Mouse (Mus musculus): Measurements from ENCODE around the gene Sema7a. TPM values are rescaled to one million over a fixed set of nuclear protein-coding genes. Genes with fewer than 3 reads are reported as not detected.
A peak's percentile ranks its signal among the peaks of the same experiment; 100 is the strongest.

Gene Sema7a
- total RNA-seq, 1 experiment, result 7.5 TPM

DNA sequence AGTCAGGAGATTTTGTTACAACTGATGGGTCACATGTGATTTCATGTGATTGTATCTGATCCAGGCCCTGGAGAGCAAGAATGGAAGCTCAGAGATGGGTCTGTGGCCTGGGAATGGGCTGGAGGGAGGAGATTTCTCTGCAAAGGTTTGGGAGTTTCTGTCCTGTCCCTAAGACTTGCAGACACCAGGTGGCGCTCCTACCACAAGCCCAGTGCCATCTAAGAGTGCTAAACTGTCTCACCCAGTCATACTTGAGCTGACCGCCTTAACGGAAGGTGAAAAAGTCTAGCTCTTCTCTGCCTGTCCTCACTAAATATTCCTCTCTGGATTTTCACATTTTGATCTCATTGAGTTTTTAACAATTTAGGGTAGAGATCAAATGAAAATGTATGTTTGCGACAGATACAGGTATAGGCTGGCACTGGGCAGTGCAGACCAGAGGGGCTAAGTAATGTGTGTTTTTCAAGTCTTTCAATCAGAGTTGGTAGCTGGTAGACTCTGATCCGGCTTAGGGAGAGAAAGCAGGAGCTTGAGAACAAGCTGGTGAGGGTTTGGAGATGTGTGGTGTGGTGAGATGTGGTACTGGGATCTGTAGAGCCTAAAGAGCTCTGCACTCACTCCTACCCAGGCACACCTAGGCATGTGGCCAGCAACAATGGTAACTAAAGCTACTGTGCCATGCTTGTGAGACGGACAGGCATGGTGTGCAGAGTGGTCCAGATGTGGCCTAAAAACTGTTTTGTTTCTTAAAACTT, 4.1 kb upstream of the Sema7a start:
- Histone ChIP-seq H3K27ac (ENCODE audit: insufficient read depth, low read depth, low read length, poor library complexity, severe bottlenecking) (no peak overlapping the region), H3K36me3 (ENCODE audit: control insufficient read depth, insufficient read depth, low read length, poor library complexity, severe bottlenecking) (no peaks in the 10 kb centered on the region), H3K4me3 (ENCODE audit: insufficient read depth in 1 of 2, low read depth in 1 of 2, low read length in 2 of 2, poor library complexity in 1 of 2, severe bottlenecking in 1 of 2) (no peak overlapping the region), H3K9ac (ENCODE audit: insufficient read depth, low read depth, low read length, poor library complexity, severe bottlenecking) (no peak overlapping the region), H3K9me3 (ENCODE audit: control insufficient read depth, insufficient read depth, low read depth, low read length) (no peaks in the 10 kb centered on the region), H3K4me1 (ENCODE audit: control insufficient read depth in 2 of 2, insufficient read depth in 2 of 2, low read length in 2 of 2, poor library complexity in 1 of 2) (peaks cover 0 to 2% of the 10 kb centered on the region in 2 experiments; a peak in 2 of 4 replicates)
- DNase-seq (ENCODE audit: low read depth, low spot score), result peak; percentile 79
- in situ Hi-C loops (cut with MboI; ENCODE audit: low sequenced_read_pairs in 2 of 2, unreplicated experiment in 2 of 2), result loop anchor here in 1 of 2 experiments (5.0 kb wide), 1 partner anchor 61 kb away; no protein-coding TSS in a partner anchor
- no peak for TF ChIP-seq HCFC1 (IDR thresholded peaks at IDR 0.05; ENCODE audit: borderline replicate concordance, insufficient read depth, low read length)
- TF ChIP-seq ZC3H11A (IDR thresholded peaks at IDR 0.05; ENCODE audit: borderline replicate concordance, low read depth, low read length), result peak; percentile 65; the same call in 1 of the 2 replicates

- no peak for TF ChIP-seq MAFK (IDR thresholded peaks at IDR 0.05; ENCODE audit: insufficient read depth, low read depth, low read length)
- TF ChIP-seq CHD2 (IDR thresholded peaks at IDR 0.05; ENCODE audit: low read depth, low read length), result no peak
- no peak for TF ChIP-seq ZNF384 (IDR thresholded peaks at IDR 0.05; ENCODE audit: low read depth, low read length)
- no peak for TF ChIP-seq HCFC1 (IDR thresholded peaks at IDR 0.05; ENCODE audit: borderline replicate concordance, insufficient read depth, low read length)
- no peak for TF ChIP-seq ZC3H11A (IDR thresholded peaks at IDR 0.05; ENCODE audit: borderline replicate concordance, low read depth, low read length)
- Histone ChIP-seq H3K4me1 (ENCODE audit: control insufficient read depth in 2 of 2, insufficient read depth in 2 of 2, low read length in 2 of 2, poor library complexity in 1 of 2) (peaks cover 0 to 7% of the 10 kb centered on the region in 2 experiments; a peak in 2 of 4 replicates), H3K9me3 (ENCODE audit: control insufficient read depth, insufficient read depth, low read depth, low read length) (no peaks in the 10 kb centered on the region), H3K9ac (ENCODE audit: insufficient read depth, low read depth, low read length, poor library complexity, severe bottlenecking) (no peak overlapping the region), H3K4me3 (ENCODE audit: insufficient read depth in 1 of 2, low read depth in 1 of 2, low read length in 2 of 2, poor library complexity in 1 of 2, severe bottlenecking in 1 of 2) (no peak overlapping the region), H3K27ac (ENCODE audit: insufficient read depth, low read depth, low read length, poor library complexity, severe bottlenecking) (no peak overlapping the region), H3K36me3 (ENCODE audit: control insufficient read depth, insufficient read depth, low read length, poor library complexity, severe bottlenecking) (no peaks in the 10 kb centered on the region)
- DNase-seq (ENCODE audit: low read depth, low spot score), result no peak
- in situ Hi-C loops (cut with MboI; ENCODE audit: low sequenced_read_pairs in 2 of 2, unreplicated experiment in 2 of 2), result loop anchor here in 1 of 2 experiments (5.0 kb wide), 1 partner anchor 60 kb away; no protein-coding TSS in a partner anchor
These were observed 2.7 kb upstream of the Sema7a start for GRCm38 (mm10) chr9:57937171-57937570.

GRCm38 (mm10) chr9:57937651-57938050, 2.3 kb upstream of the Sema7a start:
- no peak for TF ChIP-seq HCFC1 (IDR thresholded peaks at IDR 0.05; ENCODE audit: borderline replicate concordance, insufficient read depth, low read length)
- TF ChIP-seq ZC3H11A (IDR thresholded peaks at IDR 0.05; ENCODE audit: borderline replicate concordance, low read depth, low read length), result no peak
- no peak for TF ChIP-seq CHD2 (IDR thresholded peaks at IDR 0.05; ENCODE audit: low read depth, low read length)
- TF ChIP-seq ZNF384 (IDR thresholded peaks at IDR 0.05; ENCODE audit: low read depth, low read length), result no peak
- no peak for TF ChIP-seq MAFK (IDR thresholded peaks at IDR 0.05; ENCODE audit: insufficient read depth, low read depth, low read length)
- in situ Hi-C loops (cut with MboI; ENCODE audit: low sequenced_read_pairs in 2 of 2, unreplicated experiment in 2 of 2), result loop anchor here in 1 of 2 experiments (5.0 kb wide), 1 partner anchor 60 kb away; no protein-coding TSS in a partner anchor
- Histone ChIP-seq H3K36me3 (ENCODE audit: control insufficient read depth, insufficient read depth, low read length, poor library complexity, severe bottlenecking) (no peaks in the 10 kb centered on the region), H3K9ac (ENCODE audit: insufficient read depth, low read depth, low read length, poor library complexity, severe bottlenecking) (no peak overlapping the region), H3K9me3 (ENCODE audit: control insufficient read depth, insufficient read depth, low read depth, low read length) (no peaks in the 10 kb centered on the region), H3K4me1 (ENCODE audit: control insufficient read depth in 2 of 2, insufficient read depth in 2 of 2, low read length in 2 of 2, poor library complexity in 1 of 2) (peaks cover 0 to 7% of the 10 kb centered on the region in 2 experiments; a peak in 2 of 4 replicates), H3K27ac (ENCODE audit: insufficient read depth, low read depth, low read length, poor library complexity, severe bottlenecking) (no peak overlapping the region), H3K4me3 (ENCODE audit: insufficient read depth in 1 of 2, low read depth in 1 of 2, low read length in 2 of 2, poor library complexity in 1 of 2, severe bottlenecking in 1 of 2) (no peak overlapping the region)
- DNase-seq (ENCODE audit: low read depth, low spot score), result no peak

DNA sequence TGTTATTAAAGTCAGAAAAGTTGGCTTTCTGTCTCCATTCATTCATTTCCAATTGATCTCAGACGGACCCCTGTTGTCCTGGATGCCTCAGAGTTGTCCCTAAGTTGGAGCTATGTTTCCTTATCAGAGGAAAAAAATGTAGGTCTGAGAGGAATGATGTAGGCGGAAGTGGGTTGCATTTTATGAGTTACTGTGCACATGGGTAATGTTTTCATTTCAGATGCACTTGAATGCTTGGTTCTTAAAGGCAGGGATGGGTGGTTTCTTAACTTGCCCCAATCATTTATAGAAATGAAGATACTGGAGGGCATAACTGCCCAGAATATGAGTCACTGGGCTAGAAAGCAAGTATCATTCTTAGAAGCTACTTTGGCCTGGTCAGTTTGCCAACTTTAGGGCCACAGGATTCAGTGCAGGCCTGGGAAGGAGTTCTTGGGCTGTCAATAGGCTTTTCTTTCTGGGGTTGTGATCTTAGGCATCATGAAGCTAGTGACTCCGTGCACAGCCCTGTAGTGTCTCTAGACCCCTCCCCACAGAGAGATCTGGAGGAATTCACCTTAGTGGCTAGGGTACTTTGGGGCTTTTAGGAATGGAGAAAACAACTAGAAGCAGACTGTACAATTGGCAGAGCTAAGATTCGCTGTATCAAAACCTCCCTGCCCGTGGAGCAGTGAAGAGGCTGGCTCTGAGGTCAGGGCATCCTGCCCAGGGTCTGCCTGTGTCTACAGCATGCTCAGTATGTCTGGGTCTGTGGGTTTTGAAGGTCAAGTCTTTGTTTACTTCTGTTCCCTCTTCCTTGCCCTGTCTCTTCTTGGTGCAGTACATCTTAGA, 1.5 kb upstream of the Sema7a start:
- Histone ChIP-seq H3K9ac (ENCODE audit: insufficient read depth, low read depth, low read length, poor library complexity, severe bottlenecking) (no peak overlapping the region), H3K36me3 (ENCODE audit: control insufficient read depth, insufficient read depth, low read length, poor library complexity, severe bottlenecking) (no peaks in the 10 kb centered on the region), H3K4me3 (ENCODE audit: insufficient read depth in 1 of 2, low read depth in 1 of 2, low read length in 2 of 2, poor library complexity in 1 of 2, severe bottlenecking in 1 of 2) (no peak overlapping the region), H3K9me3 (ENCODE audit: control insufficient read depth, insufficient read depth, low read depth, low read length) (no peaks in the 10 kb centered on the region), H3K4me1 (ENCODE audit: control insufficient read depth in 2 of 2, insufficient read depth in 2 of 2, low read length in 2 of 2, poor library complexity in 1 of 2) (peaks cover 0 to 7% of the 10 kb centered on the region in 2 experiments; a peak in 2 of 4 replicates), H3K27ac (ENCODE audit: insufficient read depth, low read depth, low read length, poor library complexity, severe bottlenecking) (no peak overlapping the region)
- in situ Hi-C loops (cut with MboI; ENCODE audit: low sequenced_read_pairs in 2 of 2, unreplicated experiment in 2 of 2), result loop anchor here in 1 of 2 experiments (5.0 kb wide), 1 partner anchor 59 kb away; no protein-coding TSS in a partner anchor
- TF ChIP-seq CHD2 (IDR thresholded peaks at IDR 0.05; ENCODE audit: low read depth, low read length) (no peak), ZNF384 (IDR thresholded peaks at IDR 0.05; ENCODE audit: low read depth, low read length) (no peak), MAFK (IDR thresholded peaks at IDR 0.05; ENCODE audit: insufficient read depth, low read depth, low read length) (no peak), HCFC1 (IDR thresholded peaks at IDR 0.05; ENCODE audit: borderline replicate concordance, insufficient read depth, low read length) (no peak), ZC3H11A (IDR thresholded peaks at IDR 0.05; ENCODE audit: borderline replicate concordance, low read depth, low read length) (no peak)
- DNase-seq (ENCODE audit: low read depth, low spot score), result no peak

Measured in ES-E14 (cell line).